Mouse (Mus musculus): ENCODE measurements at regions not wholly inside any gene's neighbourhood (a gene's known extent, or its start where the extent isn't known, plus 50 kb on each side); places are given as distances from the start of the nearest gene placed in this dataset.

DNA sequence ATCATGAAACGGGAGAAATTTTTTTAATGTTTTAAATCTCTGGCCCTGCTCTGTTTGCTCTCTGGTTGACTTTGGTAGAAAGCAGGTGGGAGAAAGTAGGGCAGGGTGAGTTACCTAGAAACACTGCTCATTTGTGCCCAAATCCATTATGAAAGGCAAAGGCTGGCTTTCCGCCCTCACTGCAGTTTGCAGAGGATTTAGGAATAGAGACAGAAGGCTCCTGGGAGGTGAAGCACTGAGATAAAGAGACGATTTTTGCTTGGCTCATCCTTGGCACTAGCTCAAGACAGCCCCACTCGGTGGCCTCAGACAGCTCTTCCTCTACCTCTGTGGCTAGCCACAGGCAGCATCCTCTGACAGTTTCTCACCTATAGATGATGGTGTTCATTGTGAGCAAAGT, 906.8 kb downstream of the Kcnma1 start:
- no peak for TF ChIP-seq MEF2A (IDR thresholded peaks at IDR 0.05; ENCODE audit: extremely low read depth, insufficient replicate concordance, low read depth, low read length, poor library complexity, severe bottlenecking)
- no peak for TF ChIP-seq ELF1 (IDR thresholded peaks at IDR 0.05; ENCODE audit: low read depth, low read length)
- no peak for TF ChIP-seq MXI1 (IDR thresholded peaks at IDR 0.05; ENCODE audit: low read depth, low read length)
- TF ChIP-seq TAL1 (IDR thresholded peaks at IDR 0.05; ENCODE audit: low read length): no peak
- TF ChIP-seq MAX (IDR thresholded peaks at IDR 0.05; ENCODE audit: low read length): no peak
- TF ChIP-seq E2F4 (IDR thresholded peaks at IDR 0.05; ENCODE audit: borderline replicate concordance, low read depth, low read length): no peak
- TF ChIP-seq HCFC1 (IDR thresholded peaks at IDR 0.05; ENCODE audit: low read depth, low read length): no peak
- TF ChIP-seq SIN3A (IDR thresholded peaks at IDR 0.05; ENCODE audit: low read length): no peak
- TF ChIP-seq SMC3 (IDR thresholded peaks at IDR 0.05; ENCODE audit: low read depth, low read length): no peak
- no peak for TF ChIP-seq NRF1 (IDR thresholded peaks at IDR 0.05; ENCODE audit: insufficient read depth, low read depth, low read length, poor library complexity, severe bottlenecking)
- Histone ChIP-seq H3K36me3 (ENCODE audit: control insufficient read depth in 1 of 2, insufficient read depth in 2 of 2, low read length in 2 of 2) (no peaks in the 10 kb centered on the region), H3K79me2 (ENCODE audit: control insufficient read depth, insufficient read depth, low read length, poor library complexity) (no peaks in the 10 kb centered on the region), H3K4me3 (ENCODE audit: control insufficient read depth in 1 of 2, insufficient read depth in 1 of 2, low read depth in 2 of 2, low read length in 2 of 2) (no peak overlapping the region), H3K9ac (ENCODE audit: control insufficient read depth, low read depth, low read length, poor library complexity, severe bottlenecking) (no peak overlapping the region), H3K27ac (ENCODE audit: control insufficient read depth, low read depth, low read length) (no peak overlapping the region), H3K9me3 (replicated peaks; ENCODE audit: insufficient read depth, low read length) (no peaks in the 10 kb centered on the region), H3K4me1 (ENCODE audit: control insufficient read depth in 1 of 2, insufficient read depth in 2 of 2, low read length in 2 of 2) (no peaks in the 10 kb centered on the region), H3K27me3 (ENCODE audit: control insufficient read depth in 1 of 2, insufficient read depth in 2 of 2, low read length in 2 of 2) (peaks cover 2 to 7% of the 10 kb centered on the region in 2 experiments; a peak in 3 of 4 replicates)
- no peak for DNase-seq (ENCODE audit: low read depth, low spot score)

Data from MEL (cell line).